Mouse (Mus musculus) myocyte (in vitro differentiated cells): Measurements from ENCODE around the gene Lingo3. TPM values are rescaled to one million over a fixed set of nuclear protein-coding genes. Genes with fewer than 3 reads are reported as not detected.

Experiments used
- H3K27me3 ChIP-seq: one replicate; pipeline ENCODE4 v1.6.1; 2011; ENCODE audit not compliant: control insufficient read depth, insufficient read depth, insufficient read length
- H3K36me3 ChIP-seq: one replicate; pipeline ENCODE4 v1.6.1; 2011; ENCODE audit not compliant: control insufficient read depth, insufficient read depth
- H3K4me2 ChIP-seq: one replicate; pipeline ENCODE4 v1.6.1; 2011; ENCODE audit warnings: low read depth, control low read depth
- H3K4me3 ChIP-seq: one replicate; pipeline ENCODE4 v1.5.1; 2011; ENCODE audit warnings: mild to moderate bottlenecking, control low read depth, moderate library complexity
- H3K79me2 ChIP-seq: one replicate; pipeline ENCODE4 v1.6.1; 2011; ENCODE audit not compliant: control insufficient read depth, insufficient read depth
- H3ac ChIP-seq: one replicate; pipeline ENCODE4 v1.6.1; 2011; ENCODE audit not compliant: control insufficient read depth, insufficient read length
- CEBPB ChIP-seq: IDR thresholded peaks from 2 replicates; pipeline ENCODE4 v1.6.1; 2011; ENCODE audit warnings: mild to moderate bottlenecking, moderate library complexity; ENCODE audit not compliant: poor library complexity, insufficient read depth, severe bottlenecking
- E2F4 ChIP-seq: IDR thresholded peaks from one replicate; pipeline ENCODE4 v1.6.1; 2011; ENCODE audit warnings: mild to moderate bottlenecking, control low read depth, moderate library complexity; ENCODE audit not compliant: insufficient read depth
- MAX ChIP-seq: IDR thresholded peaks from one replicate; pipeline ENCODE4 v1.6.1; 2011; ENCODE audit warnings: low read depth, mild to moderate bottlenecking, control low read depth
- MYOD1 ChIP-seq, 3 experiments: IDR thresholded peaks; one replicate each; pipeline ENCODE4 v1.6.1; 2011; ENCODE audit warnings: control low read depth in 2 of 3, low read depth in 2 of 3, mild to moderate bottlenecking in 2 of 3, moderate library complexity in 1 of 3; ENCODE audit not compliant: insufficient read length in 2 of 3, control insufficient read depth in 1 of 3
- MYOG ChIP-seq, 3 experiments: IDR thresholded peaks; one replicate each; pipeline ENCODE4 v1.6.1; 2011; ENCODE audit warnings: control low read depth in 2 of 3, low read depth in 2 of 3, mild to moderate bottlenecking in 2 of 3; ENCODE audit not compliant: insufficient read length in 2 of 3, control insufficient read depth in 1 of 3, insufficient read depth in 1 of 3
- POLR2A ChIP-seq: IDR thresholded peaks from one replicate; pipeline ENCODE4 v1.6.1; 2011; ENCODE audit warnings: low read depth, mild to moderate bottlenecking, control low read depth, moderate library complexity; ENCODE audit not compliant: insufficient read length
- POLR2AphosphoS2 ChIP-seq: IDR thresholded peaks from one replicate; pipeline ENCODE4 v1.6.1; 2011; ENCODE audit warnings: low read depth, control low read depth; ENCODE audit not compliant: insufficient read length
- REST ChIP-seq: IDR thresholded peaks from one replicate; pipeline ENCODE4 v1.6.1; 2011; ENCODE audit warnings: mild to moderate bottlenecking, control low read depth, moderate library complexity; ENCODE audit not compliant: insufficient read depth, insufficient read length
- SRF ChIP-seq: IDR thresholded peaks from one replicate; pipeline ENCODE4 v1.6.1; 2011; ENCODE audit warnings: low read depth; ENCODE audit not compliant: control insufficient read depth, insufficient read length
- TCF12 ChIP-seq: IDR thresholded peaks from one replicate; pipeline ENCODE4 v1.6.1; 2011; ENCODE audit warnings: mild to moderate bottlenecking, control low read depth; ENCODE audit not compliant: poor library complexity, insufficient read depth, severe bottlenecking
- TCF3 ChIP-seq: IDR thresholded peaks from one replicate; pipeline ENCODE4 v1.6.1; 2011; ENCODE audit warnings: low read depth, control low read depth; ENCODE audit not compliant: insufficient read length
- USF1 ChIP-seq: IDR thresholded peaks from one replicate; pipeline ENCODE4 v1.6.1; 2011; ENCODE audit warnings: low read depth, mild to moderate bottlenecking, control low read depth, moderate library complexity
- polyA plus RNA-seq: library from polyadenylated mRNA; unstranded; fragments of >200 nt; fragmentation: generic; extraction: Trizol; gene quantifications from one replicate; pipeline ENCODE4 v1.2.1, GENCODE M21; 2012; ENCODE audit warnings: missing spikeins

Gene Lingo3
- polyA plus RNA-seq, 1 experiment = 0.05 TPM

- no peaks in the 10 kb centered on the region for H3K27me3 ChIP-seq
- no peak overlapping the region for H3K4me2 ChIP-seq
- H3ac ChIP-seq = no peak overlapping the region
- peaks cover 18% of the 10 kb centered on the region for H3K36me3 ChIP-seq
- no peak for TF ChIP-seq MYOD1 (IDR thresholded peaks at IDR 0.05; ENCODE audit: control insufficient read depth in 1 of 3, insufficient read length in 2 of 3, low read depth in 2 of 3)
- no peak for TF ChIP-seq E2F4
- no peak for TF ChIP-seq TCF3
- no peak for TF ChIP-seq TCF12
- no peak for TF ChIP-seq MAX
- no peak for TF ChIP-seq POLR2AphosphoS2
- TF ChIP-seq MYOG (IDR thresholded peaks at IDR 0.05; ENCODE audit: control insufficient read depth in 1 of 3, insufficient read depth in 1 of 3, insufficient read length in 2 of 3, low read depth in 2 of 3) = no peak
- no peak for TF ChIP-seq USF1
- TF ChIP-seq CEBPB = no peak
- TF ChIP-seq REST = no peak
- TF ChIP-seq POLR2A = no peak
- no peak for TF ChIP-seq SRF
- no peak overlapping the region for H3K4me3 ChIP-seq
- H3K79me2 ChIP-seq = no peaks in the 10 kb centered on the region
Measured at GRCm38 (mm10) chr10:80787517-80787916, 56.3 kb downstream of the Lingo3 start.

- Histone ChIP-seq H3K79me2 (no peaks in the 10 kb centered on the region), H3K27me3 (no peaks in the 10 kb centered on the region), H3ac (no peak overlapping the region), H3K4me2 (no peak overlapping the region), H3K36me3 (peaks cover 29% of the 10 kb centered on the region), H3K4me3 (no peak overlapping the region)
- TF ChIP-seq REST (no peak), SRF (no peak), MAX (no peak), POLR2AphosphoS2 (no peak), MYOG (IDR thresholded peaks at IDR 0.05; ENCODE audit: control insufficient read depth in 1 of 3, insufficient read depth in 1 of 3, insufficient read length in 2 of 3, low read depth in 2 of 3) (no peak), POLR2A (no peak), E2F4 (no peak), CEBPB (no peak), USF1 (no peak)
Measured at GRCm38 (mm10) chr10:80785963-80786362, 57.9 kb downstream of the Lingo3 start.

GRCm38 (mm10) chr10:80784871-80785270 lies 59.0 kb downstream of the Lingo3 start:
- Histone ChIP-seq H3K4me2 (no peak overlapping the region), H3K4me3 (no peak overlapping the region), H3K36me3 (peaks cover 40% of the 10 kb centered on the region), H3K79me2 (no peaks in the 10 kb centered on the region), H3K27me3 (no peaks in the 10 kb centered on the region), H3ac (no peak overlapping the region)
- TF ChIP-seq MYOG (IDR thresholded peaks at IDR 0.05; ENCODE audit: control insufficient read depth in 1 of 3, insufficient read depth in 1 of 3, insufficient read length in 2 of 3, low read depth in 2 of 3) (peak in 2 of 3 experiments; percentile 35 to 54), POLR2AphosphoS2 (no peak), USF1 (no peak)

DNA sequence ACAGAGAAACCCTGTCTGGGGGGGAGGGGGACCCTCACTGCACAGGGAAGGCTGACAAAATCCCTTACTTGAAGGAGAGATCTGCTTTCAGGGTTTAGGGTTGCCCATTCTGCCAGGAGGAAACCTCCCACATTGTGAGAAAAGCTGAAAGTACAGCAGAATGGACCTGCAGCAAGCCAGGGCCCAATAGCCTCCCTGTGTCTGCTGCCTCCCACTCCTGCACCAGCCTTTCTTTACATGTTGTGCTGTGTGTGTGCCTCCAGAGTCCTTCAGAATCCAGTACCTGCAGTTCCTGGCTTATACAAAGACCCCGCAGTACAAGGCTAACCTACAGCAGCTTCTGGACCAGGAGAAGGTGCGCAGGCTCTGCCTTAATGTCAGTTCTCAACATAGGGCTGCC lies 59.5 kb downstream of the Lingo3 start:
- H3K4me2 ChIP-seq = no peak overlapping the region
- H3K27me3 ChIP-seq = no peaks in the 10 kb centered on the region
- TF ChIP-seq E2F4 (no peak), SRF (no peak), POLR2A (no peak), MYOG (IDR thresholded peaks at IDR 0.05; ENCODE audit: control insufficient read depth in 1 of 3, insufficient read depth in 1 of 3, insufficient read length in 2 of 3, low read depth in 2 of 3) (no peak), CEBPB (no peak), REST (no peak), TCF12 (no peak), TCF3 (no peak)
- no peaks in the 10 kb centered on the region for H3K79me2 ChIP-seq
- peaks cover 42% of the 10 kb centered on the region for H3K36me3 ChIP-seq
- no peak overlapping the region for H3K4me3 ChIP-seq
- no peak overlapping the region for H3ac ChIP-seq

Other genes with a start within 250 kb of the Lingo3 start
- gene Scamp4, start 241.2 kb downstream of the Lingo3 start, polyA plus RNA-seq = 141 TPM
- gene Adat3, start 241.2 kb downstream of the Lingo3 start, polyA plus RNA-seq = 5.7 TPM
- 1.0 TPM for gene Gm49322, start 238.0 kb downstream of the Lingo3 start, polyA plus RNA-seq
- 178 TPM for gene Csnk1g2, start 221.2 kb downstream of the Lingo3 start, polyA plus RNA-seq
- gene Btbd2, start 187.0 kb downstream of the Lingo3 start, polyA plus RNA-seq = 55.9 TPM
- gene Mknk2, start 165.9 kb downstream of the Lingo3 start, polyA plus RNA-seq = 119 TPM
- 25.1 TPM for gene Mob3a, start 142.1 kb downstream of the Lingo3 start, polyA plus RNA-seq
- 1.9 TPM for gene Izumo4, start 141.9 kb downstream of the Lingo3 start, polyA plus RNA-seq
- 68.0 TPM for gene Ap3d1, start 101.8 kb downstream of the Lingo3 start, polyA plus RNA-seq
- gene Dot1l, start 88.8 kb downstream of the Lingo3 start, polyA plus RNA-seq = 20.6 TPM
- gene Sf3a2, start 45.8 kb downstream of the Lingo3 start, polyA plus RNA-seq = 93.1 TPM
- 69.6 TPM for gene Plekhj1, start 45.4 kb downstream of the Lingo3 start, polyA plus RNA-seq
- 0.76 TPM for gene Amh, start 38.8 kb downstream of the Lingo3 start, polyA plus RNA-seq
- gene Jsrp1, start 30.5 kb downstream of the Lingo3 start, polyA plus RNA-seq = 343 TPM
- gene Oaz1, start 17.4 kb downstream of the Lingo3 start, polyA plus RNA-seq = 1,349 TPM
- 150 TPM for gene Lsm7, start 11.2 kb upstream of the Lingo3 start, polyA plus RNA-seq
- gene Sppl2b, start 11.2 kb upstream of the Lingo3 start, polyA plus RNA-seq = 31.0 TPM
- 0.05 TPM for gene Tmprss9, start 27.8 kb upstream of the Lingo3 start, polyA plus RNA-seq
- gene Timm13, start 56.9 kb upstream of the Lingo3 start, polyA plus RNA-seq = 225 TPM
- gene Lmnb2, start 74.2 kb upstream of the Lingo3 start, polyA plus RNA-seq = 65.2 TPM
- gene Gadd45b, start 86.0 kb upstream of the Lingo3 start, polyA plus RNA-seq = 52.2 TPM
- gene Gng7, start 170.9 kb upstream of the Lingo3 start, polyA plus RNA-seq = 0.47 TPM
- 0.42 TPM for gene Diras1, start 181.6 kb upstream of the Lingo3 start, polyA plus RNA-seq
- gene Slc39a3, start 193.4 kb upstream of the Lingo3 start, polyA plus RNA-seq = 21.8 TPM
- gene Sgta, start 216.1 kb upstream of the Lingo3 start, polyA plus RNA-seq = 192 TPM
- gene Thop1, start 226.0 kb upstream of the Lingo3 start, polyA plus RNA-seq = 139 TPM